Mouse (Mus musculus) brain, embryonic 14.5 days (tissue): ENCODE measurements around the gene Grm4. TPM values are rescaled to one million over a fixed set of nuclear protein-coding genes. Genes with fewer than 3 reads are reported as not detected.
A peak's percentile ranks its signal among the peaks of the same experiment; 100 is the strongest.

ENCODE experiments used
- DNase-seq: peaks from one replicate; pipeline ENCODE4 v3.0.0-alpha.2; 2011; ENCODE audit warnings: low read depth
- CTCF ChIP-seq: fragments of 200-500 bp; IDR thresholded peaks from 2 replicates; pipeline ENCODE4 v1.5.1; 2012; ENCODE audit warnings: inconsistent platforms, mild to moderate bottlenecking, moderate library complexity, borderline replicate concordance; ENCODE audit not compliant: insufficient read depth, insufficient read length; ENCODE audit errors: extremely low read depth
- POLR2A ChIP-seq: fragments of 200-500 bp; IDR thresholded peaks from 2 replicates; pipeline ENCODE4 v1.6.1; 2012; ENCODE audit warnings: mild to moderate bottlenecking, inconsistent platforms, borderline replicate concordance; ENCODE audit not compliant: poor library complexity, insufficient read depth, insufficient read length, severe bottlenecking; ENCODE audit errors: extremely low read depth
- polyA plus RNA-seq: library from polyadenylated mRNA; depleted of rRNA; stranded (reverse); fragments of >200 nt; gene quantifications from 2 replicates; pipeline ENCODE4 v1.2.3, GENCODE M21; 2012

Gene Grm4
- polyA plus RNA-seq, 1 experiment: 28.0 TPM

- DNase-seq: no peak
- TF ChIP-seq CTCF: no peak
- TF ChIP-seq POLR2A: no peak
These were observed 62.0 kb downstream of the Grm4 start for GRCm38 (mm10) chr17:27459241-27459640.

- no peak for DNase-seq
- TF ChIP-seq CTCF: no peak
- no peak for TF ChIP-seq POLR2A
These were observed 63.2 kb downstream of the Grm4 start for GRCm38 (mm10) chr17:27457863-27458494.

- TF ChIP-seq CTCF (no peak), POLR2A (no peak)
- no peak for DNase-seq
These were observed 64.1 kb downstream of the Grm4 start for GRCm38 (mm10) chr17:27457038-27457577.

- no peak for TF ChIP-seq CTCF
- TF ChIP-seq POLR2A: no peak
- DNase-seq: peak; percentile 72
These were observed 64.8 kb downstream of the Grm4 start for GRCm38 (mm10) chr17:27456364-27456763.

GRCm38 (mm10) chr17:27455012-27455784, 66.0 kb downstream of the Grm4 start:
- no peak for DNase-seq
- TF ChIP-seq POLR2A (no peak), CTCF (no peak)

- TF ChIP-seq POLR2A (no peak), CTCF (no peak)
- no peak for DNase-seq
These were observed 66.8 kb downstream of the Grm4 start for GRCm38 (mm10) chr17:27454396-27454795.

- TF ChIP-seq POLR2A (no peak), CTCF (no peak)
- DNase-seq: no peak
These were observed 68.2 kb downstream of the Grm4 start for GRCm38 (mm10) chr17:27453045-27453444.

- peak; percentile 46; the same call in 1 of the 2 replicates for TF ChIP-seq CTCF
- no peak for TF ChIP-seq POLR2A
- peak; percentile 11 for DNase-seq
These were observed 69.4 kb downstream of the Grm4 start for GRCm38 (mm10) chr17:27451787-27452186.

GRCm38 (mm10) chr17:27451216-27451615, 70.0 kb downstream of the Grm4 start:
- TF ChIP-seq POLR2A (no peak), CTCF (no peak)
- no peak for DNase-seq

GRCm38 (mm10) chr17:27449757-27450330, 71.4 kb downstream of the Grm4 start:
- TF ChIP-seq POLR2A (no peak), CTCF (no peak)
- no peak for DNase-seq

- peak; percentile 68 for DNase-seq
- TF ChIP-seq CTCF (peak; percentile 51), POLR2A (no peak)
These were observed 72.5 kb downstream of the Grm4 start for GRCm38 (mm10) chr17:27448749-27449148.
